Mouse (Mus musculus) bone marrow macrophage, adult 2 months (primary cell): Measurements from ENCODE around the gene Cfap69.

ENCODE experiments used
- CTCF ChIP-seq: IDR thresholded peaks from 2 replicates; pipeline ENCODE4 v1.5.1; 2012; ENCODE audit warnings: low read depth, mild to moderate bottlenecking, low read length, moderate library complexity
- POLR2A ChIP-seq: IDR thresholded peaks from 2 replicates; pipeline ENCODE4 v1.6.1; 2012; ENCODE audit warnings: mild to moderate bottlenecking, low read depth, low read length, borderline replicate concordance

GRCm38 (mm10) chr5:5692167-5692738, 28.2 kb upstream of the Cfap69 start:
- TF ChIP-seq CTCF (no peak), POLR2A (no peak)
